Mouse (Mus musculus): ENCODE measurements around the gene Fam102a. TPM values are rescaled to one million over a fixed set of nuclear protein-coding genes. Genes with fewer than 3 reads are reported as not detected.

Fam102a gene
- polyA plus RNA-seq, 1 experiment from 2014 or later, result 16.6 TPM

- Histone ChIP-seq H3K4me2 (replicated peaks; ENCODE audit: low read depth) (no peak overlapping the region), H3K27me3 (ENCODE audit: control insufficient read depth, insufficient read depth, low read length) (no peaks in the 10 kb centered on the region), H3K9me3 (ENCODE audit: control insufficient read depth, low read length) (no peaks in the 10 kb centered on the region), H3K9ac (ENCODE audit: low read length) (no peak overlapping the region), H3K36me3 (ENCODE audit: control insufficient read depth, insufficient read depth, low read length) (no peaks in the 10 kb centered on the region), H3K4me1 (replicated peaks; ENCODE audit: control insufficient read depth, insufficient read depth) (no peaks in the 10 kb centered on the region), H3K27ac (replicated peaks) (no peak overlapping the region), H3K4me3 (ENCODE audit: low read depth, low read length) (no peak overlapping the region)
- no peak for DNase-seq (ENCODE audit: low spot score)
- ATAC-seq (ENCODE audit: low FRiP score, low TSS enrichment), result no peak
- 76% methylated on average over 1 of the region's 1 CpGs for WGBS
- TF ChIP-seq EP300 (optimal IDR thresholded peaks at IDR 0.05), result no peak
- TF ChIP-seq CTCF (IDR thresholded peaks at IDR 0.05; ENCODE audit: low read depth), result no peak
These were observed 6.8 kb upstream of the Fam102a start for GRCm38 (mm10) chr2:32528326-32528725.

- Histone ChIP-seq H3K4me3 (ENCODE audit: low read depth, low read length) (no peak overlapping the region), H3K4me2 (replicated peaks; ENCODE audit: low read depth) (no peak overlapping the region), H3K36me3 (ENCODE audit: control insufficient read depth, insufficient read depth, low read length) (no peaks in the 10 kb centered on the region), H3K9ac (ENCODE audit: low read length) (no peak overlapping the region), H3K9me3 (ENCODE audit: control insufficient read depth, low read length) (no peaks in the 10 kb centered on the region), H3K27ac (replicated peaks) (no peak overlapping the region), H3K4me1 (replicated peaks; ENCODE audit: control insufficient read depth, insufficient read depth) (no peaks in the 10 kb centered on the region), H3K27me3 (ENCODE audit: control insufficient read depth, insufficient read depth, low read length) (no peaks in the 10 kb centered on the region)
- 69% methylated on average over 2 of the region's 2 CpGs for WGBS
- TF ChIP-seq CTCF (IDR thresholded peaks at IDR 0.05; ENCODE audit: low read depth) (no peak), EP300 (optimal IDR thresholded peaks at IDR 0.05) (no peak)
- DNase-seq (ENCODE audit: low spot score) (no peak), ATAC-seq (ENCODE audit: low FRiP score, low TSS enrichment) (no peak)
These were observed 4.7 kb upstream of the Fam102a start for GRCm38 (mm10) chr2:32530479-32530878.

- H3K27ac ChIP-seq (replicated peaks), result no peak overlapping the region
- ATAC-seq (ENCODE audit: low FRiP score, low TSS enrichment) (no peak), DNase-seq (ENCODE audit: low spot score) (no peak)
- no peaks in the 10 kb centered on the region for H3K36me3 ChIP-seq (ENCODE audit: control insufficient read depth, insufficient read depth, low read length)
- no peaks in the 10 kb centered on the region for H3K9me3 ChIP-seq (ENCODE audit: control insufficient read depth, low read length)
- H3K27me3 ChIP-seq (ENCODE audit: control insufficient read depth, insufficient read depth, low read length), result no peaks in the 10 kb centered on the region
- H3K4me2 ChIP-seq (replicated peaks; ENCODE audit: low read depth), result no peak overlapping the region
- no peak overlapping the region for H3K4me3 ChIP-seq (ENCODE audit: low read depth, low read length)
- peaks cover 8% of the 10 kb centered on the region; the same call in 1 of the 2 replicates for H3K4me1 ChIP-seq (replicated peaks; ENCODE audit: control insufficient read depth, insufficient read depth)
- 87% methylated on average over 2 of the region's 2 CpGs for WGBS
- no peak overlapping the region for H3K9ac ChIP-seq (ENCODE audit: low read length)
- TF ChIP-seq EP300 (optimal IDR thresholded peaks at IDR 0.05), result no peak
- no peak for TF ChIP-seq CTCF (IDR thresholded peaks at IDR 0.05; ENCODE audit: low read depth)
These were observed 2.0 kb upstream of the Fam102a start for GRCm38 (mm10) chr2:32533163-32533562.

GRCm38 (mm10) chr2:32534061-32534732, 935 bp upstream of the Fam102a start:
- WGBS, result 11% methylated on average over 13 of the region's 13 CpGs
- Histone ChIP-seq H3K4me1 (replicated peaks; ENCODE audit: control insufficient read depth, insufficient read depth) (peaks cover 11% of the 10 kb centered on the region; the same call in 1 of the 2 replicates), H3K4me2 (replicated peaks; ENCODE audit: low read depth) (peak overlapping the region; percentile 60), H3K9me3 (ENCODE audit: control insufficient read depth, low read length) (no peaks in the 10 kb centered on the region), H3K9ac (ENCODE audit: low read length) (peak overlapping the region; percentile 63), H3K27ac (replicated peaks) (peak overlapping the region; percentile 99), H3K27me3 (ENCODE audit: control insufficient read depth, insufficient read depth, low read length) (no peaks in the 10 kb centered on the region), H3K4me3 (ENCODE audit: low read depth, low read length) (peak overlapping the region; percentile 80), H3K36me3 (ENCODE audit: control insufficient read depth, insufficient read depth, low read length) (no peaks in the 10 kb centered on the region)
- no peak for TF ChIP-seq EP300 (optimal IDR thresholded peaks at IDR 0.05)
- TF ChIP-seq CTCF (IDR thresholded peaks at IDR 0.05; ENCODE audit: low read depth), result no peak
- ATAC-seq (ENCODE audit: low FRiP score, low TSS enrichment) (peak; percentile 24), DNase-seq (ENCODE audit: low spot score) (peak; percentile 79)

GRCm38 (mm10) chr2:32535501-32535991, 414 bp downstream of the Fam102a start:
- H3K36me3 ChIP-seq (ENCODE audit: control insufficient read depth, insufficient read depth, low read length), result no peaks in the 10 kb centered on the region
- TF ChIP-seq CTCF (IDR thresholded peaks at IDR 0.05; ENCODE audit: low read depth), result no peak
- TF ChIP-seq EP300 (optimal IDR thresholded peaks at IDR 0.05), result no peak
- peak overlapping the region; percentile 60 for H3K4me2 ChIP-seq (replicated peaks; ENCODE audit: low read depth)
- peak overlapping the region; percentile 99 for H3K27ac ChIP-seq (replicated peaks)
- peak; percentile 92 for DNase-seq (ENCODE audit: low spot score)
- H3K27me3 ChIP-seq (ENCODE audit: control insufficient read depth, insufficient read depth, low read length), result no peaks in the 10 kb centered on the region
- 0% methylated on average over 50 of the region's 56 CpGs for WGBS
- peaks cover 11% of the 10 kb centered on the region; the same call in 1 of the 2 replicates for H3K4me1 ChIP-seq (replicated peaks; ENCODE audit: control insufficient read depth, insufficient read depth)
- peak; percentile 79 for ATAC-seq (ENCODE audit: low FRiP score, low TSS enrichment)
- peak overlapping the region; percentile 80 for H3K4me3 ChIP-seq (ENCODE audit: low read depth, low read length)
- H3K9me3 ChIP-seq (ENCODE audit: control insufficient read depth, low read length), result no peaks in the 10 kb centered on the region
- peak overlapping the region; percentile 93 for H3K9ac ChIP-seq (ENCODE audit: low read length)

GRCm38 (mm10) chr2:32536086-32536633, 1.0 kb downstream of the Fam102a start:
- peak; percentile 42 for DNase-seq (ENCODE audit: low spot score)
- no peak for TF ChIP-seq EP300 (optimal IDR thresholded peaks at IDR 0.05)
- TF ChIP-seq CTCF (IDR thresholded peaks at IDR 0.05; ENCODE audit: low read depth), result no peak
- H3K36me3 ChIP-seq (ENCODE audit: control insufficient read depth, insufficient read depth, low read length), result no peaks in the 10 kb centered on the region
- H3K9ac ChIP-seq (ENCODE audit: low read length), result peak overlapping the region; percentile 93
- H3K4me2 ChIP-seq (replicated peaks; ENCODE audit: low read depth), result peak overlapping the region; percentile 60
- H3K27ac ChIP-seq (replicated peaks), result peak overlapping the region; percentile 99
- WGBS, result 2% methylated on average over 14 of the region's 14 CpGs
- no peaks in the 10 kb centered on the region for H3K27me3 ChIP-seq (ENCODE audit: control insufficient read depth, insufficient read depth, low read length)
- peaks cover 14% of the 10 kb centered on the region for H3K4me1 ChIP-seq (replicated peaks; ENCODE audit: control insufficient read depth, insufficient read depth)
- ATAC-seq (ENCODE audit: low FRiP score, low TSS enrichment), result no peak
- peak overlapping the region; percentile 80 for H3K4me3 ChIP-seq (ENCODE audit: low read depth, low read length)
- no peaks in the 10 kb centered on the region for H3K9me3 ChIP-seq (ENCODE audit: control insufficient read depth, low read length)
